Comparison of ENCODE assay signal across 8 mouse cellular contexts in the genomic region with DNA sequence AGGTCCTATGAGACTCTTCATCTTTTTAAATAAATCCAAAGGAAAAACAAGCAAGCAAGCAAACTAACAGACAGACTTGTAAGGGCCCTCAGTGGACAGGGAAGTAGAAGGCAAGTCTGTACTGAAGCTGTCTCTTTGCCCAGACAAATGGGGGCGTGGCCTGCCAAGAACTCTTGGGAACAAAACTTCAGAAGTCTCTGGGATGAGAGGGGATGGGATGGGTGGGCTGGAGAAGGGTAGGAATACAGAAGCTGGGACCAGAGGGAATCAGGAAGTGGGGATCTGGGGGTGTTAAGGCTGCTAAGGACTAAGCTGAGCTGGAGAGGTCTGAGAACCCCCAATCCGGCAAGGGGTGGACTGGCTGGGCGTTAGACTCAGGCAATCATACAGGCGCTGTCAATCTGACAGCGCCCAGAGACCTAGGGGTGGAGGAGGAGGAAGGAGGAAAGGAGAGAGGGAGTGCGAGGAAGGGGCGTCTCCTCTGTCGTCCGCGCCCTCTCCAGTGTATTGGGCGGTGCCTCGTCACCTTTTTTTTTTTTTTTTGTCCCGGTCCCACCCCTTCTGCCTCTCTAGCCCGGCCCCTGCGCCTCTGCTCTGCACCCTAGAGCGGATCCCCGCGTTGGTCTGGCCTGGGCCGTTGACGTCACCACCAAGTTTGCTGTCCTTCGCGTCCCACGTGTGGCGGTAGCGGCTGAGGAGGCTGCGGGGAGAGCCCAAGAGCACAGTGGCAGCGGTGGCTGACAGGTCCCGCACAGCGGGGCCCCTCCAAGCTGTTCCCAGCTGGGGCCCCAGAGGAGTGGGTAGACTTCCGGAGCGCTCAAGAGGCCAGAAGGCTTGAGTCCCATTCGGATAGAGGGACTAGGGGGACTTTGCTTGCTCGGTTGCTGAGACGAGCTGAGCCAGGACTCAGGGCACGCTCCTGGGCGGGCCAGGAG. TPM values are rescaled to one million over a fixed set of nuclear protein-coding genes. Genes with fewer than 3 reads are reported as not detected.
A peak's percentile ranks its signal among the peaks of the same experiment; 100 is the strongest.
DNase-seq lines count a peak whose midpoint lies in the region; ATAC-seq and TF ChIP-seq lines count a peak whose summit lies in the region.

A gene (plus strand): TSS at position 722 of the 935 bp plus-strand sequence.

- 1% methylated on average over 29 of the region's 36 CpGs for WGBS in hindbrain, embryonic 12.5 days
- under 1% methylated on average over 28 of the region's 36 CpGs for WGBS in limb, embryonic 11.5 days
- WGBS in midbrain, embryonic 10.5 days: under 1% methylated on average over 29 of the region's 36 CpGs

- H3K9me3 ChIP-seq in hindbrain, embryonic 12.5 days (replicated peaks): no peaks in the 10 kb centered on the region
- H3K9me3 ChIP-seq in limb, embryonic 11.5 days (ENCODE audit: control insufficient read depth, low read length): no peaks in the 10 kb centered on the region
- H3K9me3 ChIP-seq in midbrain, embryonic 10.5 days (replicated peaks): no peaks in the 10 kb centered on the region

- peak; percentile 92 for ATAC-seq in Patski
- ATAC-seq in hindbrain, embryonic 12.5 days (ENCODE audit: low FRiP score): peak; percentile 87
- peak; percentile 84 for ATAC-seq in limb, embryonic 11.5 days (ENCODE audit: insufficient number of reproducible peaks, low FRiP score, low TSS enrichment, low read depth)

- peak within 1 kb of the TSS; percentile 69 for H3K27ac ChIP-seq in hindbrain, embryonic 12.5 days
- H3K27ac ChIP-seq in limb, embryonic 11.5 days (replicated peaks; ENCODE audit: low read depth, low read length): peak within 1 kb of the TSS; percentile 23
- H3K27ac ChIP-seq in midbrain, embryonic 10.5 days (replicated peaks): peak within 1 kb of the TSS; percentile 95

- H3K4me3 ChIP-seq in hindbrain, embryonic 12.5 days: peak within 1 kb of the TSS; percentile 58
- H3K4me3 ChIP-seq in limb, embryonic 11.5 days (ENCODE audit: low read depth, low read length): peak within 1 kb of the TSS; percentile 70
- peak within 1 kb of the TSS; percentile 82 for H3K4me3 ChIP-seq in midbrain, embryonic 10.5 days

- H3K4me1 ChIP-seq in hindbrain, embryonic 12.5 days: peaks cover 12% of the 10 kb centered on the region
- peaks cover 10% of the 10 kb centered on the region; the same call in 1 of the 2 replicates for H3K4me1 ChIP-seq in limb, embryonic 11.5 days (ENCODE audit: control insufficient read depth, insufficient read depth, low read length)
- H3K4me1 ChIP-seq in midbrain, embryonic 10.5 days: peaks cover 46% of the 10 kb centered on the region

- in situ Hi-C loops in Patski (cut with MboI; ENCODE audit: low pct_unique_long_range_greater_than_20kb): loop anchor here (5.0 to 10.0 kb wide), 4 partner anchors 282 to 1030 kb away; a partner anchor contains a TSS

- H3K4me2 ChIP-seq in hindbrain, embryonic 12.5 days (replicated peaks): peak within 1 kb of the TSS; percentile 98
- peak within 1 kb of the TSS; percentile 98 for H3K4me2 ChIP-seq in limb, embryonic 11.5 days (ENCODE audit: low read depth, severe bottlenecking)

- CTCF ChIA-PET in Patski (lab: Charles Lee): interaction anchor here (1.0 kb wide), 1 partner anchor 65 kb away, joined by 3 read pairs; no protein-coding TSS in a partner anchor

- peak within 1 kb of the TSS; percentile 72 for H3K9ac ChIP-seq in hindbrain, embryonic 12.5 days
- peak within 1 kb of the TSS; percentile 91 for H3K9ac ChIP-seq in limb, embryonic 11.5 days (ENCODE audit: low read length)

- no peak for TF ChIP-seq CTCF in Patski (IDR thresholded peaks at IDR 0.05)

- POLR2A ChIA-PET in Patski (lab: Charles Lee): interaction anchor here (0.7 to 1.1 kb wide), 5 partner anchors 37 to 514 kb away, joined by 3 to 10 read pairs (median 4); a partner anchor contains a TSS

- peaks cover 7% of the 10 kb centered on the region for H3K27me3 ChIP-seq in Patski
- H3K27me3 ChIP-seq in hindbrain, embryonic 12.5 days: peaks cover 17% of the 10 kb centered on the region
- H3K27me3 ChIP-seq in limb, embryonic 11.5 days (ENCODE audit: control insufficient read depth, insufficient read depth, low read length): 0 out of 2 replicates have a peak, but pooled peaks cover 2% of the 10 kb centered on the region
- H3K27me3 ChIP-seq in midbrain, embryonic 10.5 days (ENCODE audit: low read depth, poor library complexity, severe bottlenecking): peaks cover 47% of the 10 kb centered on the region

- no peak for DNase-seq in Patski (ENCODE audit: low read depth, low spot score)
- peak; percentile 35 for DNase-seq in brain, adult 2 months (ENCODE audit: low read depth, low spot score)
- DNase-seq in gastrocnemius, adult 18-20 months (ENCODE audit: low spot score): peak; percentile 49
- DNase-seq in limb, embryonic 11.5 days (ENCODE audit: low spot score): no peak
- peak; percentile 87 for DNase-seq in midbrain, embryonic 10.5 days (ENCODE audit: low spot score)
- peak; percentile 4 to 22 for DNase-seq in spleen, postnatal 36 days (ENCODE audit: low spot score in 2 of 2)
- no peak for DNase-seq in cerebellum, adult 8-10 months

- no peaks in the 10 kb centered on the region for H3K36me3 ChIP-seq in hindbrain, embryonic 12.5 days
- no peaks in the 10 kb centered on the region for H3K36me3 ChIP-seq in limb, embryonic 11.5 days (ENCODE audit: control insufficient read depth, insufficient read depth, low read length)
- H3K36me3 ChIP-seq in midbrain, embryonic 10.5 days: no peaks in the 10 kb centered on the region

RNA-seq across cellular contexts. Expression of the gene that starts here (rescaled TPM):
- 15.1 TPM for polyA plus RNA-seq in Patski (2021)
- total RNA-seq in gastrocnemius, adult 18-20 months (2021): under 1 TPM; 0.21 to 0.28 TPM
- polyA plus RNA-seq in hindbrain, embryonic 12.5 days (2016; fragmentation: Nextera tagmentation; extraction: Ambion mirVana): 1.9 and 2.8 TPM in 2 replicates
- 4.6 and 5.5 TPM in 2 replicates for polyA plus RNA-seq in limb, embryonic 11.5 days (2014; fragmentation: Nextera tagmentation; extraction: Ambion mirVana)
- 1.7 and 1.9 TPM in 2 replicates for polyA plus RNA-seq in midbrain, embryonic 10.5 days (2016; fragmentation: Nextera tagmentation; extraction: Ambion mirVana)

Comparison
In these comparisons a context has a peak if more than half of its experiments do, and no peak if none do; other contexts are left out.
1. Peak in DNase-seq in gastrocnemius, adult 18-20 months; RNA of the gene not detected or under 1 TPM.
2. DNase-seq: peak in brain, adult 2 months (single experiment), midbrain, embryonic 10.5 days (single experiment) and spleen, postnatal 36 days (2 of 2); none in Patski (single experiment), limb, embryonic 11.5 days (single experiment) and cerebellum, adult 8-10 months (single experiment).
3. H3K27ac ChIP-seq: peak in every context shown above with its lines; median percentile 95 in midbrain, embryonic 10.5 days; 69 in hindbrain, embryonic 12.5 days; 23 in limb, embryonic 11.5 days.
4. Peak in every context shown above with its lines, with median percentiles within 50 percentile points of each other: ATAC-seq and H3K4me3 ChIP-seq.